Mouse (Mus musculus) mouse embryonic stem cell (cell line): Measurements from ENCODE around the gene Prr5.
"Not testable (repeated sequence)": the region's sequence is repeated elsewhere in the genome, so short reads cannot be mapped to it uniquely, and the experiment has no call there.

Source experiments
- in situ Hi-C, 2 experiments: fragments of 300-500 bp; cut with MboI; formaldehyde crosslinking; loops; 1 replicate in 1 of 2; 3 replicates in 1 of 2; pipeline ENCODE4 v1.14.3; 2019 to 2020; ENCODE audit warnings: low sequenced_read_pairs in 2 of 2, low pct_unique_long_range_greater_than_20kb in 1 of 2, mixed read lengths in 1 of 2; ENCODE audit not compliant: unreplicated experiment in 1 of 2

Prr5 gene

DNA sequence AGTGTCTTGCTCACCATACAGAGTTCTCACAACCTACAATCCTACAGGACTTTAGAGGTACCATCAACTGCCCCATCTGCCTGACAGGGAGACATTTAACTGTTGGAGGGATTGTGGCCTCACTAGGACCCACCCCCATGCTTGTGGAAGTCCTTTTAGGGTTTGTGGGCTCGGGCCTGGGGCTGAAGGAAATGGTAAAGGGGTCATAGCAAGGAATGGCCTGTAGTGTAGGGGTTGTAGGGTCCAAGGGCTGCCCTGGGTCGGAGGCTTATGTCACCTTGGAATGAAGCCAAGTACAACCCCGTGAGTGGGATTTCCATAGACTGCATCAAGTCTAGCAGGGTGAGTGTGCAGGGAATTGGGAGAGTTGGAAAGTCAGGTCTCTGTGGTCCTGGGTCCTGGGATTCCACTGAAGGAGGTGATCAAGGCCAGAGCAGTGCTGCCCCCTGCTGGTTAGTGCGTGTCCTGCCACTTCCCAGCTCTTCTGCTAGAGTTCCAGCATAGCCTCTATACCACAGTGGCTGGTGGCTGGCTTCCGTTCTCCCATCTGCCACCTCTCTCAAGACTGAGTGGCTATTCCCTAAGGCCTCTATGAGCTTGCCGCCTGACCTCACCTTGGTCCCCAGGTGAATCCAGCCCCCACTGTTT lies 30.9 kb downstream of the Prr5 start:
- in situ Hi-C loops, result no loop called here

DNA sequence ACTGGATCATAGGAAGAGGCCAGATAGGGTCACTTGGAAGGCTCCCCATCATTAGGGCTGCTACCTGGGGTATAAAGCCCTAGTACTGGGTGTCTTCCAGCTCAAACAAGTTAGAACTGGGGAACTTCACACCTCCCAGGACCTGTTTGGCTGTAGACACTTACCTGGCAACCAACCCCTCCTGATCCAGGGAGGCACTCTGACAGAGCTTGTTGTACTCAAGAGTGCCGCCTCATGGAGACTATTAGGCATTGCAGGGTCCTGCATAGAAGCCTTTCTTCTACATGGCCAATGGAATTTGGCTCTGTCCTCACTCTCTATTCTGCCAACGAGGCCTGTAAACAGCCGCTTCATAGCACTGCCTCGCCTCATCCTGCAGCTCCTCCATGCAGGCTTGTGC lies 32.5 kb downstream of the Prr5 start:
- in situ Hi-C loops, result no loop called here

DNA sequence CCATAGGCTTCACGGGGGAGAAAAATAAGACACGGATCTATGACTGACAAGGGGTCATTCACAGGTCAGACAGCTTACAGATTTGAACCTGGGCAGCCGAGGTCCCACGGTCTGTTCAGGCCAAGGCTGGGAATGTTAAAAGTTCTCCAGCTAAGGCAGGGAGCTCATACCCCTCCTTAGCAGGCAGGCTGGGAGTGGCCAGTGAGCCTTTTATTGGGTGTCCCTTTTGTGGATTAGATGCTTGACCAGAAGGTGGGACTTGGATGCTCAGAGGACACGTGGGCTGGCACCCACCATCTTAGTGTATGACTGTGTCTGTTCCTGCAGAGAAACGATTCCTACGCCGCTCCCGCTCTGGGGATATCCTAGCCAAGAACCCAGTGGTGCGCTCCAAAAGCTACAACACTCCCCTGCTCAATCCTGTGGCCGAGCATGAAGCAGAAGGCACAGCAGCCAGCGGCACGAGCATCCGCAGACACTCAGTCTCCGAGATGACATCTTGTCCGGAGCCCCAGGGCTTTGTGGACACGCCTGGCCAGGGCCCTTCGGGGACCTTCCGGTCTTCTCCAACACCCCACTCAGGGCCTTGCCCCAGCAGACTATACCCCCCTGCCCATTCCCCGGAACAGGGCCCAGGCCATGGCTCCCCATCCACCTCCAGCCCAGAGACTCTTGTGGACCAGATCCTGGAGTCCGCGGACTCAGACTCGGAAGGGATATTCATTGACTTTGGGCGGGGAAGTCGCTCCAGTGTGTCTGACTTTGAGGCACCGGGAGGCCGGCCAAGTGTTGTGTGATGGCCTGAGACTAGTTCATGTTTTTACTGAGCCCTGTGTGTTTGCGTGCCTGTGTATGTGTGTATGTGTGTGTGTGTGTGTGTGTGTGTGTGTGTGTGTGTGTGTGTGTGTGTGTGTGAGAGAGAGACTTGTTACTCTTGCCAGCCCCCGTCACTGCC lies 33.2 kb downstream of the Prr5 start:
- in situ Hi-C loops, result no loop called here

DNA sequence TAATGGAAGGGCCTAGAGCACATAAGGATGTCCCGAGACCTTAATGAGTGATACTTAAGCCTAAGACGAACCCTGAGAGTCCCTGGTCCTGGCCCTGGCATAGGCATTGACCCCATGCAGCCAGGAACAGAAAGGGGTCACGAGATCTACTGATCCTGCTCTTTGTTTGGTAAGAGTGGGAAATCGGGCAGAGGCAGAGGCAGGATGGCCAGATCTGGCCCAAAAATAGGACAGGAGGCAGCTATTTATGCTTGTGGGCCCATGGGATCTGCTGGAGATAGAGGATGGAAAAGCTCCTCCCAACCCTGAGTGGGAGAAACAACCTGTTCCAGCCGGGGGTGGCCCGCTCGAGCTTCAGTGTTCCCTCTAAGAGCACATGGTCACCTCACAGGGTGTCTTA lies 34.6 kb downstream of the Prr5 start:
- in situ Hi-C loops, result no loop called here

DNA sequence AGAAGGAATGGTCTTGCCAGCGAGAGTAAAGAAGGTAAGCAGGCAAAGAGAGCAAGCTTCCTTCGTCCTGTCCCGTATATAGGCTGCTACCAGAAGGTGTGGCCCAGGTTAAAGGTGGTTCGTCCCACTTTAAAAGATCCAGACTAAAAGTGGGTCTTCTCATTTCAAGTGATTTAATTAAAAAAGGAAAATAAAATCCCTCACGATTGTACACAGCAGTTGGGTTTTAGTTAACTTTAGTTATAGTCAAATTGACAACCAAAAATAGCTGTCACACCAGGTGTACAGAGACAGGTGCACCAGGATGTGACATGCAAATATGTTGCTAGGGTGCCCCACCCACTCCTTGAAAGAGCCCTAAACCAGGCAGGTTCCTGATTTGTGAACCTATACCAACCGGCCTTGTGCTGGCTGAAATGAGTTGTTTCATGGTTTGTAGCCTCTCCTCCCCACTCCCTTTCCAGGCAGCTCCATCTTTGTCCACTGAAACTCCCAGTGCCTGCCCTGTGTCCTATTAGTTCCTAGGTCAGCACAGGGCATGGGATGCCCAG lies 36.0 kb downstream of the Prr5 start:
- in situ Hi-C loops, result no loop called here

DNA sequence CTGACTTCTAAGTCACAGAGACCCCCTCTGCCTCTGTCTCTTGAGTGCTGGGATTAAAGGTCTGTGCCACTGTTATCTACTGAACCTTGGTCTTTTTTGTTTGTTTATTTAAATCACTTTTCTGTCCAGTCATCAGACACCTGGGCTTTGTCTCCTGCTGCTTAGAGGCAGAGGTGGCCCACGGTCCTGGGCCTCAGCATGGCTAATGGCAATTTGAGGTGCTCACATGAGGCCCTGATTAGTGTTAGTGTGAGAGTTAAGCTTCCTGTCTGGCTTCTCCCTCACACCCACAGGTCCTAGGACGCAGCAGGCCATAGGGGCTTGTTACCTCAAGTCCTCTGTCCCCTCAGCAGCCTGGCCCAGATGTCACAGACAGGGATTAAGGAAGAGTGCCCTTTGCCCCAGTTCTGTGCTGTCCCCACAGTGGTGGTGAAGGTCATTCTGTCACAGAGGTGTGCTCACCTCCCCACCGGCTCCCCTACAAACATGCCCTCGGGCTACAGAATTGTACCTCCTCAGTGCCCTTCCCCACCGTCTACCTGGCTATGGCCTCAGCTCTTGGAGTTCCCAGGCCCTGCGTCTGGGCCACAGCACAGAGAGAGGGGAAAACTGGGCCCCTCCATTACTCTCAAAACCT lies 37.7 kb downstream of the Prr5 start:
- in situ Hi-C loops, result no loop called here

DNA sequence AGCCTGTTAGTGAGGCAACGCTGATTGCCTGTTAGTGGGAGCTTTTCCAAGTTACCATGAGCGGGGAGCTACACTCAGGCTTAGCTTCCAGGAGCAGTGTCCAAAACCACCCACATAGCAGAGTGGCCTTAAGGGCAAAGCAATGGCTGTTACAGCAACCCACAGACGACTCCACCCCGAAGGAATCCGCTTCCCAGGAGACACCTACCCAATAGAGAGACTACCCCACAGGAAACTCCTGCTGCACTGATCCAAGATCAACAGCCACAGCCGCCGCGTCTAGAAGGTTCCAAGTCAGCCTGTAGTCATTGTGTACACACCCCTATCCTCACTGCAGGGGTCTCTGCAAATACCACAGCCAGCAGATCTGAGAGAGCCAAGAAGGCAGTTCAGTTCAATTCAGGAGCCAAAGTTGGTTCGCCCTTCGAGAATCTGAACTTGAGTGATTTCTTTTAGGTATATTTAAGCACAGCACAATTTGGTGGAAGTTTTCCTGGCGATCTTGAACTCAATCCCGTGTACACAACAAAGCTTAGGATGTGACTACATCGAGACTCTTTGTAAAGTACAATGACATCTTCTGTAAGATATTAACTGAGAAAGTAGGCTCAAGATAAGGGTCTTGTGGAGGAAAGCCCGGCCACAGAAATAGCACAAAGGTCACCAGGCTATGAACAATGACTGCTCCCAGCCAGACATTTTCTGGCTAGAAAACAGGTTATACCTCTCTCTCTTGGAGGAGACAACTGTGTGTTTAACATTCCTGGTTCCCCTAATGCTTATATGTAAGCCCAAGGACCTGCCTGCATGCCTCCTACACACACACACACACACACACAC lies 43.4 kb downstream of the Prr5 start:
- in situ Hi-C loops, result no loop called here

DNA sequence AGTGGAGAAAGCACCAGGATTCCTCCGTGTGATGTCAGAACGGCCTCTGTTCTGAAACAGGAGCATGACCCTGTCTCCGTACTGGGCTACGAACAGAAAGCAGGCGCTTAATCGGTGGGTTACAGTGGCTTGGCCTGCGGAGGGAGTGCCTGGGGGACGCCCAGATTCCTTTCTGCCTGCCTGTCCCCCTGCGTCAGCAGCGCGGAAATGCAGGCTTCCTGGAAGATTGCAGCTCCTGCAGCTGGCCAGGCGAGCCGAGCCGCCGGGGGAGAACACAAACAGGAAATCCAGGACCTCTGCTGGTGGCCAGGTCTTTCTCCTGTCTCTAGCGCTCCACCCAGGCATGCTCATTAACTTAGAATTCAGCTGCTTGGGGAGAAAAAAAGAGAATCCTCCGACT lies 45.3 kb downstream of the Prr5 start:
- in situ Hi-C loops, result no loop called here

DNA sequence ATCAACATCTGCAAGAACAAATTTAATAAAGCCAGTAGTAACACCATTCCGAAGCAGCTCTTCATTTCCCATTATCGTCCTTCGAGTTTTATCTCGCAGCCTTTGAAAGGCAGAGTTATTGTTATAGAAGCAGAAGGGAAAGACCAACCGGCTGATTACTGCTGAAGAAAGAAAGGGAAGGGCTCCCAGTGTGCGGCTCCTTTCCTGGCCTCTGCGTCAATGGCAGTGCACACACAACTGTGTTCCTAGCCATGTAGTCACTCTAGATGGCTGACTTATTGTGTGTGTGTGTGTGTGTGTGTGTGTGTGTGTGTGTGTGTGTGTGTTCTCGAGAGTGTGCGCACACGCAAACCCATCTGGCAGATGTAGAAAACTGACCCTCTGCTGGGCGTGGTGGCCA lies 45.7 kb downstream of the Prr5 start:
- in situ Hi-C loops, result no loop called here

DNA sequence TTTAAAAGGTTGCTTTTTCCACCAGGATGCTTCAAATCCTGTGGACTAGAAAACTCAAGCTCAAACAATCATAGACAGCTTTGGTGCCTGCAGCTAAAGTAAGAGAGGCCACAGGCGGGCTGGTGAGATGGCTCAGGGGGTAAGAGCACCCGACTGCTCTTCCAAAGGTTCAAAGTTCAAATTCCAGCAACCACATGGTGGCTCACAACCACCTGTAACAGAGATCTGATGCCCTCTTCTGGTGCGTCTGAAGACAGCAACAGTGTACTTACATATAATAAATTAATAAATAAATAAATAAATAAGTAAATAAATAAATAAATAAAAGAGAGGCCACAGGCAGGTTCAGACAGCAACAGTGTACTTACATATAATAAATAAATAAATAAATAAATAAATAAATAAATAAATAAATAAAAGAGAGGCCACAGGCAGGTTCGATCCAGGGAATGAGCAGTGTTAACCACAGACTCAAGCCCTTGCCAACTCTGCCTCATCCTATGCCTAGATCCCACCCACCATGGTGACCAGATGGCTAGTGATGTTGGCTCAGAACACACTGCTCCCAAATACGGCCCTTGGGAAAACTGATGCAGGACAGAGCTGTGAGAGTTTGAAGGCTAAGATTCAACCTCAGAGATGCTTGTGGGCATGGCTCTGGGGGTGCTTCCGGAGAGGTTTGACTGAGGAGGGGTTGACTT lies 48.3 kb downstream of the Prr5 start:
- in situ Hi-C loops, result not testable (repeated sequence)

DNA sequence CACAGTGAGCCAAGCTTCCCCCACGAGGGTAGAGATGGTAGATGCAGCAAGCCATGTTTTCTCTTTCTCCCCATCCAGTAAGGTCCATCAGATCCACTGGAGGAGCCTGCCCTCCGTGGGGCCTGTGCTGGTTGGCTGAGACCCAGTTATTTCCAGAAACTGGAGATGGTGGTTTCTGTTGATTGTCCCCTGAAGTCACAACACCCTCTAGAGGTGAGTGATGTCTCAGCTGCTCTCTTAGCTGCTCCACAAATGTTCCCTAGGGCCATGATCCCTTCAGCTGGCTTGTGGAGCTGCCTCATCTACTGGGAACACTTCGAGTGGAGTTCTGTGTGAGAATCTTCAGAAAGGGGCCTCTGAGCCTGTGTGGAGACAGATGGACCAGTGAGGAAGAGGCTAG lies 49.4 kb downstream of the Prr5 start:
- in situ Hi-C loops, result no loop called here

DNA sequence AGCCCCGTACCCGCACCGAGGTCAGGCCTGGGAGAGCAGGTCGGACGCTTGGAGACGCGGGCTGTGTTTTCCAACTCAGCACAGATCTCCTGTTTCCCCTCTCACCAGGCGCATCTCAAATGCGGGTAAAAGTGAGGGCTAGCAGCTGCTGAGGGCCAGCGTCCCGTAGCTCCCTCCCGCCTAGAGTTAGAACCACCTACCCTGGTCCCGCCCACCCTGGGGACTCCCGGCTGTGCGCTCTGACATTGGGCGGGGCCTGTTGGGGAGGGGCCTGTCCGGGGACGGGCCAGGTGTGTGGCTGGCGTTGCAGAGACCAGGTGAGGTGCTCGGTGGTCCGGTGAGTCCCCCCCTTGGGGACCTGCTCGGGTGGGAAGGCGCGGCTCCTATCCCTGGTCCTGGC lies 50.4 kb downstream of the Prr5 start, which contains the start of gene Arhgap8:
Gene Arhgap8 (plus strand): TSS at position 262 of the 400 bp plus-strand sequence.
- in situ Hi-C loops, result no loop called here

DNA sequence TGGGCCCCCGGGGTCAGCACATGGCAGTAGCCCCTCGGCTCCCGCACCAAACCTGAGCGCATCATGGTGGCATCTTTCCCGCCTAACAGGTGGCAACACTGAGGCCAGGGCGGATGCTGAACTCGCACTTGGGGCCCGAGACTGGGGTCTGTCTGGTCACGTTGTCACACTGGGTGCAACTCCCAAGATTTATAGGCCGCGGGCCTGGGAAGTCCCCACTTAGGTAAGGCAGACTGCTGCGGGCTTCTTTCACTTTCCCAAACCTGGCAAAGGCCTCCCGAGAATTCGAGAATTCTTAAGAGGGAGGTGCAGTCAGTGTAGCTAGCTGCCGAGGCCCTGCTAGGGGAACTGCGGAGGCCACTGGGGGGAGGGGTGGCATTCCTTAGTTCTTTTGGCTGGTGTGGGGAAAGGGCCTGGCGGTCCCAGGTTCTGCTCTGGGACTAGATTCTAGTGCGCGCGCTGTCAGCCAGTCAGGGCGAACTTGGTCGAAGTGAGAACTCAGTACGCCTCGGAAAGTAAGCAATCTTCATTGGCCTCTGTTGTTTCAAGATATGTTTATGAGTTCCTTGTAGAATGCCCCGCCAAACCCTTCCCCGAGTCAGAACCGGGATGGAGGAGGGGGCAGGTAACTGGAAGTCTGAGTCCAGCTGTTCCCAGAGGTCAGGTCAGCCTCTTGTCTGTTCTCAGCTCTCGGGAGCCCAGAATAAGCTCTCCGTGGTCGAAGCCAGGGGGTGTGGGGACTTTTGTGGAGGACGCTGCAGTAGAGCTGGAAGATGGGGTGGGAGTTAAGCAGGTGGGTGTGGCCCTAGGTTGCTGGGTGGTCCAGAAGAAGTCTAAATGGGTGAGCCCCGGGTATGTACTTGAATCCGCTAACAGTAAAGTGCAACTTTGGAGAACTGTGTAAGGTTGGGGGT lies 51.1 kb downstream of the Prr5 start:
- in situ Hi-C loops, result no loop called here

DNA sequence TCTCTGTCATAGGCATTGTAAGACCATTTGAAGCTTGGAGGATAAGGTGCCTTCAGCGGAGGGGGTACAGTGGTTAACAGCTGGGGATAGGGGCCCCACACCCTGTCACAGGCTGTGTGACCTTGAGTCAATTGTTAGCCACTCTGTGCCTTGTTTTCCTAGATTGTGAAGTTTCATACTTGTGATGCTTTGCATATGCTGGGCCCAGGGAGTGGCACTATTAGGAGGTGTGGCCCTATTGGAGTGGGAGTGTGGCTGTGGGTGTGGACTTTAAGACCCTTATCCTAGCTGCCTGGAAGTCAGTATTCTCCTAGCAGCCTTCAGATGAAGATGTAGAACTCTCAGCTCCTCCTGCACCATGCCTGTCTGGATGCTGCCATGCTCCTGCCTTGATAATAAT lies 54.2 kb downstream of the Prr5 start:
- in situ Hi-C loops, result not testable (repeated sequence)

DNA sequence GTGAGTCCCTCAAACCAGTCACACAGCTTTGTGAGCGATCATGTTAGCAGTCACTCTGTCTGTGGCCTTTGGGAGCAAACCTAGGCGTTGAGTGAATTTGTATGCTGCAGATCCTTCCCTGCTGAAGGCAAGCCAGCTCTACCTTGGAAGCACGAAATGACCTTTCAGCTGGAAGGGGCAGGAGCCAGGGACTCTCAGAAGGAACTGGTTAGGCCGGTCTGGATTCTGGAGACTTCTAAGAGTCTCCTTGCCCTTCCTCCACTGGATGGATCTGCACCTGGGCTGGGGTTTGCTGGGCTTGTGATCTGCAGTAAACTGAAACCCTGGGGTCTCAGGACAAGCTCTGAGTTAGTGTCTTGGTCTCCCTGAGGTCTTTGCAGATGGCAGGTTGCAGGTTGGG lies 54.8 kb downstream of the Prr5 start:
- in situ Hi-C loops, result no loop called here

DNA sequence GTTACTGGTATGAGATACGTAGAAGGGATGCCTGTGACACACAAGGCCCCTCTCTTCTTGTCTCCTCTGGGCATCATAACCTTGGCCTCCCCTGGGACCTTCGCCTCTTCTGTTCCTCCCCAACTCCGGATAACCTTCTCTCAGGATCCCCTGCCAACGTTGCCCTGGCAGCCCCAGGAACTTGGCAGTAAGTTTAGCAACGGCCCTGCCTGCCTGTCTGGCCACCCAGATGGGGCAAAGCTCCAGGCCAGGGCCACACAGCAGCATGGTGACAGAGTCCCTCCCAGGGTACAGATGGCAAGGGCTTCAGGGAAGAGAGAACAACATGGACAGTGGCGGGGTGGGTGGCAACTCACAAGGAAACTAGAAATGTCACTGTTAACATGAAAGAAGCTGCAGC lies 60.3 kb downstream of the Prr5 start:
- in situ Hi-C loops, result no loop called here

DNA sequence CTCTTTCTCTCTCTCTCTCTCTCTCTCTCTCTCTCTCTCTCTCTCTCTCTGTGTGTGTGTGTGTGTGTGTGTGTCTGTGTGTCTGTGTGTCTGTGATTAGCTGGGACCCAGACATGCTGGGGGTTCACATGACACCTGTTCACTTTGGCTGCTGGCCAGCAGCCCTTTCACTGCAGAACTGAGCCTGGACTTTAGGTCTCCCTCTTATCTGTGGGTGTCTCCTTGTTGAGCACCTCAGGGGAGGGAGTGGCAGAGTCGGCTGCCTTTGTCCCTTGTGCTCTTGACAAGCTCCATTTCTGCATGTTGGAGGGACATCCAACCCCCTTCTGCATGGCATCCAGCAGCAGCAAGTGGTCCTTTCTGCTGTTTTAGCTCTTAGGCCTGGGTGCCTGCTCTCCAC lies 61.5 kb downstream of the Prr5 start:
- in situ Hi-C loops, result no loop called here
